Mouse (Mus musculus) testis, postnatal 10 days (tissue): ENCODE results near the gene Gm5662.
"Not testable (repeated sequence)": the region's sequence is repeated elsewhere in the genome, so short reads cannot be mapped to it uniquely, and the experiment has no call there.

Experiments used
- DNase-seq: peaks from one replicate; pipeline ENCODE4 v3.0.0; 2021; ENCODE audit warnings: low spot score

Gene Gm5662

GRCm38 (mm10) chr12:88274400-88274799, at the start of gene Gm5662:
TSS of gene Gm5662 (minus strand) at chr12:88274500.
- DNase-seq = not testable (repeated sequence)

- DNase-seq = not testable (repeated sequence)
These were observed 49.6 kb upstream of the Gm5662 start, which contains the start of gene Gm5039 for GRCm38 (mm10) chr12:88323926-88324325. TSS of gene Gm5039 (minus strand) at chr12:88324026.

- no peak for DNase-seq
These were observed 40.3 kb upstream of the Gm5662 start for GRCm38 (mm10) chr12:88314556-88314955.

- DNase-seq = not testable (repeated sequence)
These were observed 22.9 kb upstream of the Gm5662 start for GRCm38 (mm10) chr12:88297171-88297570.

GRCm38 (mm10) chr12:88293082-88293481, 18.8 kb upstream of the Gm5662 start:
- DNase-seq = not testable (repeated sequence)

- DNase-seq = not testable (repeated sequence)
These were observed 10.9 kb upstream of the Gm5662 start for GRCm38 (mm10) chr12:88285224-88285623.

GRCm38 (mm10) chr12:88257241-88257640, 17.1 kb downstream of the Gm5662 start:
- DNase-seq = no peak

GRCm38 (mm10) chr12:88255917-88256316, 18.4 kb downstream of the Gm5662 start:
- not testable (repeated sequence) for DNase-seq

- DNase-seq = not testable (repeated sequence)
These were observed 24.3 kb downstream of the Gm5662 start, which contains the start of gene Gm8332 for GRCm38 (mm10) chr12:88250000-88250399. TSS of gene Gm8332 (minus strand) at chr12:88250100.

GRCm38 (mm10) chr12:88245786-88246185, 28.5 kb downstream of the Gm5662 start:
- DNase-seq = not testable (repeated sequence)

GRCm38 (mm10) chr12:88242940-88243339, 31.4 kb downstream of the Gm5662 start:
- DNase-seq = not testable (repeated sequence)
